Mouse (Mus musculus) liver, postnatal 0 days (tissue): Measurements from ENCODE around the gene Thbd.

Experiments used
- CTCF ChIP-seq: sonication (generic); IDR thresholded peaks from 2 replicates; pipeline ENCODE4 v1.5.1; 2016; ENCODE audit warnings: antibody characterized with exemption, low read depth
- EP300 ChIP-seq: IDR thresholded peaks from 2 replicates; pipeline ENCODE4 v1.6.1; 2016; ENCODE audit warnings: antibody characterized with exemption, low read depth, mild to moderate bottlenecking

DNA sequence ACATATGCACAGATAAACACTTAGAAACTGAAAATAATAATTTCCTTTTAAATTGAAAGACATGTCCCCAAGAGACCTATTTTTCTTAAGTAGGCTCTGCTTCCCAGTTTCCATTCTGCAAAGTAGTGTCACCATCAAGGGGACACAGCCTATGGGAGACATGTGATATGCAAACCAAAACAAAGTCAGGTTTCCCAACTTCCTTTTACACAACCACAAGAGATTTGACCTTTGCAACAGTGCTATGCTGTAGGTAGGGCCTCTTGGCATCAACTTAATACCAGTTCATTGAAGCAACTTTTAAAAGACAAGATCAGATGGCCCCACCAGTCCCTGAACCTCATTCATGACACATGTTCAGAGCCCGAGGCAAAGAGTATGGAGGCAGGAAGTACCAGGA, 14.8 kb downstream of the Thbd start:
- no peak for TF ChIP-seq CTCF
- no peak for TF ChIP-seq EP300
